Mouse (Mus musculus) stomach, embryonic 14.5 days (tissue): ENCODE data around the gene Olfr1358. TPM values are rescaled to one million over a fixed set of nuclear protein-coding genes. Genes with fewer than 3 reads are reported as not detected.

ENCODE experiments used
- ATAC-seq: fragments of 200-750 bp; cut with Nextera tagmentation; 2 replicates; pipeline ENCODE4 v1.8.0; 2017; ENCODE audit warnings: low read depth, moderate TSS enrichment; ENCODE audit not compliant: insufficient number of reproducible peaks, insufficient read depth, low FRiP score
- H3K27ac ChIP-seq: fragments of 300-500 bp; sonication (generic); 2 replicates; pipeline ENCODE4 v1.5.1; 2014; ENCODE audit warnings: mild to moderate bottlenecking, low read length, moderate library complexity, mixed read lengths
- H3K27me3 ChIP-seq: fragments of 300-500 bp; sonication (generic); 2 replicates; pipeline ENCODE4 v1.6.1; 2014; ENCODE audit warnings: low read length, control low read depth, mixed read lengths; ENCODE audit not compliant: control insufficient read depth, insufficient read depth
- H3K36me3 ChIP-seq: fragments of 300-500 bp; sonication (generic); 2 replicates; pipeline ENCODE4 v1.6.1; 2014; ENCODE audit warnings: mild to moderate bottlenecking, control low read depth, low read length, moderate library complexity, mixed read lengths; ENCODE audit not compliant: control insufficient read depth, insufficient read depth
- H3K4me1 ChIP-seq: fragments of 300-500 bp; sonication (generic); 2 replicates; pipeline ENCODE4 v1.6.1; 2014; ENCODE audit warnings: low read length, control low read depth, mixed read lengths; ENCODE audit not compliant: control insufficient read depth, insufficient read depth
- H3K4me2 ChIP-seq: fragments of 300-500 bp; sonication (generic); replicated peaks from 2 replicates; pipeline ENCODE4 v1.6.1; 2014; ENCODE audit warnings: low read depth, low read length, control low read depth
- H3K4me3 ChIP-seq: fragments of 300-500 bp; sonication (generic); 2 replicates; pipeline ENCODE4 v1.5.1; 2014; ENCODE audit warnings: low read depth, low read length, control low read depth
- H3K9ac ChIP-seq: fragments of 300-500 bp; sonication (generic); replicated peaks from 2 replicates; pipeline ENCODE4 v1.6.1; 2014; ENCODE audit warnings: low read depth, mild to moderate bottlenecking, control low read depth, low read length, moderate library complexity, mixed read lengths
- H3K9me3 ChIP-seq: fragments of 300-500 bp; sonication (generic); 2 replicates; pipeline ENCODE4 v1.6.1; 2016; ENCODE audit warnings: low read depth, low read length, control low read depth; ENCODE audit not compliant: control insufficient read depth
- WGBS: fragments of 180-500 bp; shearing (Covaris S2); extraction: QIAGEN DNeasy Blood & Tissue Kit; methylation state at CpG from one replicate; pipeline ENCODE4 v1.1.7; 2014; 5-methylcytosine and 5-hydroxymethylcytosine counted together
- microRNA-seq: library from miRNA; unstranded; fragments of <30 nt; microRNA quantifications from one replicate; pipeline ENCODE4, GENCODE M21; 2016
- polyA plus RNA-seq: library from polyadenylated mRNA; unstranded; fragments of >200 nt; fragmentation: Nextera tagmentation; extraction: Ambion mirVana; gene quantifications from 2 replicates; pipeline ENCODE4 v1.2.1, GENCODE M21; 2014

The Olfr1358 gene
- polyA plus RNA-seq, 1 experiment from 2014 or later: not detected

GRCm38 (mm10) chr10:78525511-78525910 lies 8.3 kb downstream of the Olfr1358 start:
- Histone ChIP-seq H3K9me3 (no peaks in the 10 kb centered on the region), H3K4me1 (no peaks in the 10 kb centered on the region), H3K27ac (no peak overlapping the region), H3K4me3 (no peak overlapping the region), H3K9ac (no peak overlapping the region), H3K36me3 (no peaks in the 10 kb centered on the region), H3K27me3 (no peaks in the 10 kb centered on the region), H3K4me2 (no peak overlapping the region)
- 53% methylated on average over 4 of the region's 4 CpGs for WGBS
- no peak for ATAC-seq

- H3K4me1 ChIP-seq: no peaks in the 10 kb centered on the region
- no peaks in the 10 kb centered on the region for H3K27me3 ChIP-seq
- 56% methylated on average over 2 of the region's 2 CpGs for WGBS
- H3K9me3 ChIP-seq: no peaks in the 10 kb centered on the region
- H3K4me3 ChIP-seq: no peak overlapping the region
- no peak overlapping the region for H3K27ac ChIP-seq
- no peaks in the 10 kb centered on the region for H3K36me3 ChIP-seq
- no peak for ATAC-seq
- H3K9ac ChIP-seq: no peak overlapping the region
- no peak overlapping the region for H3K4me2 ChIP-seq
Measured at GRCm38 (mm10) chr10:78540943-78541342, 23.7 kb downstream of the Olfr1358 start.

GRCm38 (mm10) chr10:78565070-78565469 lies 47.8 kb downstream of the Olfr1358 start:
- Histone ChIP-seq H3K4me1 (no peaks in the 10 kb centered on the region), H3K9ac (no peak overlapping the region), H3K9me3 (no peaks in the 10 kb centered on the region), H3K27ac (no peak overlapping the region), H3K36me3 (no peaks in the 10 kb centered on the region), H3K4me2 (no peak overlapping the region), H3K4me3 (no peak overlapping the region), H3K27me3 (no peaks in the 10 kb centered on the region)
- 73% methylated on average over 1 of the region's 1 CpGs for WGBS
- ATAC-seq: no peak

GRCm38 (mm10) chr10:78569191-78569590 lies 52.0 kb downstream of the Olfr1358 start:
- no peak overlapping the region for H3K4me2 ChIP-seq
- no peak for ATAC-seq
- WGBS: 76% methylated on average over 3 of the region's 3 CpGs
- H3K9ac ChIP-seq: no peak overlapping the region
- no peaks in the 10 kb centered on the region for H3K27me3 ChIP-seq
- H3K27ac ChIP-seq: no peak overlapping the region
- no peak overlapping the region for H3K4me3 ChIP-seq
- H3K9me3 ChIP-seq: no peaks in the 10 kb centered on the region
- H3K36me3 ChIP-seq: no peaks in the 10 kb centered on the region
- H3K4me1 ChIP-seq: no peaks in the 10 kb centered on the region

GRCm38 (mm10) chr10:78569686-78570085 lies 52.5 kb downstream of the Olfr1358 start:
- Histone ChIP-seq H3K4me3 (no peak overlapping the region), H3K27ac (no peak overlapping the region), H3K27me3 (no peaks in the 10 kb centered on the region), H3K4me1 (no peaks in the 10 kb centered on the region), H3K4me2 (no peak overlapping the region), H3K36me3 (no peaks in the 10 kb centered on the region), H3K9me3 (no peaks in the 10 kb centered on the region), H3K9ac (no peak overlapping the region)
- ATAC-seq: no peak
- WGBS: 53% methylated on average over 3 of the region's 3 CpGs

Small RNA genes within 50 kb of the gene (microRNA-seq; reads per million reads assigned to microRNA genes)
- gene Gm27541: not detected

Other genes with a start within 250 kb of the Olfr1358 start
- gene Agpat3, start 164.9 kb upstream of the Olfr1358 start, polyA plus RNA-seq: 41.9 and 54.3 TPM in 2 replicates
- 213 and 240 TPM in 2 replicates for gene Rrp1, start 104.4 kb upstream of the Olfr1358 start, polyA plus RNA-seq
- gene Cstb, start 91.8 kb upstream of the Olfr1358 start, polyA plus RNA-seq: 419 and 443 TPM in 2 replicates
- 6.5 and 7.1 TPM in 2 replicates for gene Pdxk, start 52.5 kb upstream of the Olfr1358 start, polyA plus RNA-seq
- gene Ilvbl, start 56.9 kb downstream of the Olfr1358 start, polyA plus RNA-seq: 36.0 and 44.4 TPM in 2 replicates
- 19.1 and 20.4 TPM in 2 replicates for gene Syde1, start 74.5 kb downstream of the Olfr1358 start, polyA plus RNA-seq
- gene Olfr1357, start 100.6 kb downstream of the Olfr1358 start, polyA plus RNA-seq: not detected in 2 replicates
- gene Casp14, start 200.9 kb downstream of the Olfr1358 start, polyA plus RNA-seq: 0.45 and 0.61 TPM in 2 replicates
- gene Ccdc105, start 235.6 kb downstream of the Olfr1358 start, polyA plus RNA-seq: not detected in 2 replicates